Mouse (Mus musculus) spleen, adult 2 months (tissue): Measurements from ENCODE around the gene C3ar1. TPM values are rescaled to one million over a fixed set of nuclear protein-coding genes. Genes with fewer than 3 reads are reported as not detected.

Experiments used
- DNase-seq, 2 experiments: peaks; one replicate each; pipeline versions ENCODE4 v3.0.0 to v3.0.0-alpha.2; 2012 to 2021; ENCODE audit warnings: low spot score in 2 of 2, low read depth in 1 of 2
- H3K27ac ChIP-seq: fragments of 200-500 bp; 2 replicates; pipeline ENCODE4 v1.5.1; 2012; ENCODE audit warnings: low read length, inconsistent platforms; ENCODE audit not compliant: insufficient read depth
- H3K27me3 ChIP-seq: fragments of 200-500 bp; 2 replicates; pipeline ENCODE4 v1.6.1; 2012; ENCODE audit warnings: mild to moderate bottlenecking, moderate library complexity, low read length, inconsistent platforms; ENCODE audit not compliant: control insufficient read depth, insufficient read depth
- H3K36me3 ChIP-seq: fragments of 200-500 bp; 2 replicates; pipeline ENCODE4 v1.6.1; 2012; ENCODE audit warnings: mild to moderate bottlenecking, low read length, inconsistent platforms; ENCODE audit not compliant: control insufficient read depth, insufficient read depth
- H3K4me1 ChIP-seq: fragments of 200-500 bp; 2 replicates; pipeline ENCODE4 v1.6.1; 2011; ENCODE audit warnings: inconsistent platforms; ENCODE audit not compliant: control insufficient read depth, insufficient read depth, insufficient read length
- H3K4me3 ChIP-seq: fragments of 200-500 bp; 2 replicates; pipeline ENCODE4 v1.5.1; 2011; ENCODE audit warnings: mild to moderate bottlenecking, inconsistent platforms; ENCODE audit not compliant: insufficient read depth, insufficient read length; ENCODE audit errors: extremely low read depth
- CTCF ChIP-seq: fragments of 200-500 bp; IDR thresholded peaks from 2 replicates; pipeline ENCODE4 v1.5.1; 2011; ENCODE audit warnings: mild to moderate bottlenecking, inconsistent platforms; ENCODE audit not compliant: insufficient read depth, insufficient read length, insufficient replicate concordance; ENCODE audit errors: extremely low read depth
- POLR2A ChIP-seq: fragments of 200-500 bp; IDR thresholded peaks from 2 replicates; pipeline ENCODE4 v1.6.1; 2011; ENCODE audit warnings: low read depth, low read length, inconsistent platforms
- WGBS: fragments of 180-500 bp; shearing (Covaris S2); methylation state at CpG from one replicate; pipeline ENCODE4 v1.1.7; 2018; 5-methylcytosine and 5-hydroxymethylcytosine counted together
- polyA plus RNA-seq: library from polyadenylated mRNA; depleted of rRNA; stranded (reverse); fragments of >200 nt; gene quantifications from 2 replicates; pipeline ENCODE4 v1.2.3, GENCODE M21; 2012

C3ar1 gene
- polyA plus RNA-seq, 1 experiment = 0.33 TPM

GRCm38 (mm10) chr6:122828086-122828485 lies 27.9 kb downstream of the C3ar1 start:
- H3K4me1 ChIP-seq = peaks cover 10% of the 10 kb centered on the region; the same call in 1 of the 2 replicates
- peak in 1 of 2 experiments; percentile 35 for DNase-seq
- no peak for TF ChIP-seq POLR2A
- peak; percentile 39; the same call in 1 of the 2 replicates for TF ChIP-seq CTCF
- no peaks in the 10 kb centered on the region for H3K27me3 ChIP-seq
- WGBS = 73% methylated on average over 13 of the region's 13 CpGs
- no peak overlapping the region for H3K4me3 ChIP-seq
- H3K27ac ChIP-seq = no peak overlapping the region
- H3K36me3 ChIP-seq = peaks cover 21% of the 10 kb centered on the region

GRCm38 (mm10) chr6:122825923-122826742 lies 29.8 kb downstream of the C3ar1 start:
- H3K4me1 ChIP-seq = peaks cover 18% of the 10 kb centered on the region; the same call in 1 of the 2 replicates
- TF ChIP-seq POLR2A = no peak
- no peak for TF ChIP-seq CTCF
- peak overlapping the region; percentile 77 for H3K27ac ChIP-seq
- H3K4me3 ChIP-seq = peak overlapping the region; percentile 60
- 6% methylated on average over 29 of the region's 29 CpGs for WGBS
- peak in 1 of 2 experiments; percentile 46 for DNase-seq
- peaks cover 8% of the 10 kb centered on the region for H3K36me3 ChIP-seq
- H3K27me3 ChIP-seq = no peaks in the 10 kb centered on the region

- Histone ChIP-seq H3K27ac (no peak overlapping the region), H3K36me3 (peaks cover 5% of the 10 kb centered on the region; the same call in 1 of the 2 replicates), H3K27me3 (no peaks in the 10 kb centered on the region), H3K4me3 (no peak overlapping the region), H3K4me1 (peaks cover 20% of the 10 kb centered on the region; the same call in 1 of the 2 replicates)
- no peak for DNase-seq
- 97% methylated on average over 9 of the region's 9 CpGs for WGBS
- TF ChIP-seq CTCF (no peak), POLR2A (no peak)
Observed at GRCm38 (mm10) chr6:122825166-122825565, 30.8 kb downstream of the C3ar1 start.

DNA sequence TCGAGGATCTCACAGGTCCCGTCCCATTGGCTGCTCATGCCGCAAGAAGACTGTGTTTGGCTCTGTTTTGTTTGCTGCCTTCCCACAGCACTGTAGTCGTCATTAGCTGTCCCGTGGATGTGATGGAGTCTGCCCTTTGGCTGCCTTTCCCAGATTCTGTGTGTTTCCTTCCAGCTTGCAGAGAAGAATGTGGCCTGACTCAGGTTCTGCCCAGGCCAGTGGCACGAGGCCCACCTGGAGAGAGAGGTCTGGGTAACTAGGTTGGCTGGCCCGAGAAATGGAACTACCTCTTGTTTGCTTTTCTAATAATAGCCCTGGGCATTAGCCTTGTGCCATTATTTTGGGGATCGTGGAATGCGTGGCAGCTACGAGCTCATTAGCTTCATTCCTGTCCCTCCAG lies 31.9 kb downstream of the C3ar1 start:
- TF ChIP-seq POLR2A (no peak), CTCF (no peak)
- H3K27ac ChIP-seq = no peak overlapping the region
- 88% methylated on average over 10 of the region's 10 CpGs for WGBS
- H3K27me3 ChIP-seq = no peaks in the 10 kb centered on the region
- no peaks in the 10 kb centered on the region; the same call in 1 of the 2 replicates for H3K36me3 ChIP-seq
- no peak overlapping the region for H3K4me3 ChIP-seq
- peaks cover 20% of the 10 kb centered on the region; the same call in 1 of the 2 replicates for H3K4me1 ChIP-seq
- no peak for DNase-seq

DNA sequence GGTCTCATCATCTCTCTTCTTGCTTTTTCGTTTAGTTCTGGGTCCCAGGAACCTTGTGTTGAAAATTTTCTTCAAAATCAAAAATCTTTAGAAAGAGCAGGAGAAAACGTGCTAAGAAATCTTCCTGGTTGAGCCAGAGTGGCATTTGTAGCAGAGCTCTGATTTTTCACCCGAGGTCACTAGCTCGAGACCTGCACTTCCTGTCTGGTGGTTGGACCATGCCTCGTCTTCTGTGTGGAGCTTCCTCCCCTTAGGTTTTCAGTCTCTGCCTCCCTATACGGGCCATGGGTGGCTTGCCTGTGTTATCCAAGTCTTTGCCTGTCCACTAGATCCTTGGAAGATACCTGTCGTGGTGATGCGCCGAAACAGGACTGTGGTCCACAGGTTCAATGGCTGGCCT lies 34.1 kb downstream of the C3ar1 start:
- TF ChIP-seq CTCF (no peak), POLR2A (no peak)
- 38% methylated on average over 9 of the region's 9 CpGs for WGBS
- Histone ChIP-seq H3K4me3 (no peak overlapping the region), H3K36me3 (no peaks in the 10 kb centered on the region), H3K4me1 (peaks cover 19% of the 10 kb centered on the region; the same call in 1 of the 2 replicates), H3K27me3 (no peaks in the 10 kb centered on the region), H3K27ac (no peak overlapping the region)
- DNase-seq = peak in 1 of 2 experiments; percentile 34

DNA sequence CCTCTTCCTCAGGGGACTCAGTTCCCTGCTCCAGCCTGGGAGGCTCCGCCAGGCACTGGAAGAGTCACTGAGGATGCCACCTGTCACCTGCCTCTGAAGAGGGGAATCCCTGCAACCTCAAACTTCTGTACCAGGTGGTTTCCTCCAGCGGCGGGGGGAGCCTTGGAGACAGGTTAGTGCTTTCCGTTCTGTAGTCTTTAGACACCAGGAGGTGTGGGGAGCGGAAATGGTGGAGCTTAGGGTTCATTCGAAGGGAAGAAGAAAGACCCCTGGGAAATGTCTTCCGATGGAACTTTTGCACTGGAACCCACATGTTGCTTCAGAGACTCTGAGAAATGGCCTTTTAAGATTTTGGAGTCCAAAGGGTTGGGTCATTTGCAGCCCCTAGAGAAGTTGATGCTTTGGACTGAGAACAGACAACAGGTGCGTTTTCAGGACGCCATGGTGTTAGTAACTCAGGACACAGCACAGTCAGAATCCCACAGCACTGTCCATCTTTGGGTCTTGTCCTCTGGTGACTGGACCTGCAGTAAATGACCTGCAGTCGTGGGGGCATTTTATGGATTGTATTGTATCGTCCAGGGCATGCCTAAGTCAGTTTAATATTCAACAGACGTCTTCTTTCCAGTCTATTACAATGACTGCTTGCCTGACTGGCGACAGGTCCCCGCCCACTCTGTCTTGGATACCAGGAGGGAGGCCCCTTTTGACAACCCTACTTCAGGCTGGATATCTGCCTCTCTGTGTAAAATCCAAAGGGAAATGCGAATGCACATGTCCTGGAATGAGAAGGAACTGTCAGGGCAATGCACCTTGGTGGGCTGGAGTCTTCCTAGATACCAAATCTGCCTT lies 34.9 kb downstream of the C3ar1 start:
- Histone ChIP-seq H3K36me3 (no peaks in the 10 kb centered on the region), H3K4me1 (peaks cover 15% of the 10 kb centered on the region; the same call in 1 of the 2 replicates), H3K27ac (peak overlapping the region; percentile 82), H3K27me3 (no peaks in the 10 kb centered on the region), H3K4me3 (peak overlapping the region; percentile 92)
- peak in 1 of 2 experiments; percentile 64 for DNase-seq
- WGBS = 45% methylated on average over 15 of the region's 15 CpGs
- TF ChIP-seq POLR2A (no peak), CTCF (no peak)
